Mouse (Mus musculus): Measurements from ENCODE around the gene Rcn3. TPM values are rescaled to one million over a fixed set of nuclear protein-coding genes. Genes with fewer than 3 reads are reported as not detected.
A peak's percentile ranks its signal among the peaks of the same experiment; 100 is the strongest.

The Rcn3 gene
- polyA plus RNA-seq, 1 experiment from 2014 or later: 127 TPM

DNA sequence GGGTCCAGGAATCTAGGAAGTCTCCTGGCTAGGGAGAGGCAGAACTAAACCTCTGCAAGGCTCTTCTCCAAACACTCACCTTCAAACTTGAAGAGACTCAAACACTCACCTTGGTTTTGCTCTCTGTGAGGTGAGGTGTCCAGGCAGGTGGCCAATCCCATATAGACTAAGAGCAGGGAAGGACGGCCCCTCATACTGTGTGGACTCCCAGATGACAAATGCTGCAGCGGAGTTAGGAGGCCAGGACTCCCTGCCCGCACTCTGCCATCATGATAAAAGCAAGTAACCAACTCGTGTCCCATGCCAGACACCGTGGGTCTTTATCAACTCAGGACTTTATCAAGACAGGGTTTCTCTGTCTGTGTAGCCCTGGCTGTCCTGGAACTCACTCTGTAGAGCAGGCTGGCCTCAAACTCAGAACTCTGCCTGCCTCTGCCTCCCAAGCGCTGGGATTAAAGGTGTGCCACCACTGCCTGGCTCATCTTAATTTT is 31.3 kb downstream of the Rcn3 start:
- no peak overlapping the region for H3K9ac ChIP-seq
- 94% methylated on average over 6 of the region's 6 CpGs for WGBS
- no peak overlapping the region for H3K27ac ChIP-seq (replicated peaks)
- no peak overlapping the region for H3K4me3 ChIP-seq
- H3K4me1 ChIP-seq (replicated peaks): peaks cover 38% of the 10 kb centered on the region
- 0 out of 2 replicates have a peak overlapping the region, but pooled peaks have one; percentile 62 for H3K4me2 ChIP-seq
- H3K27me3 ChIP-seq: no peaks in the 10 kb centered on the region
- no peak for ATAC-seq (ENCODE audit: low read depth)
- H3K36me3 ChIP-seq: no peaks in the 10 kb centered on the region
- H3K9me3 ChIP-seq: no peaks in the 10 kb centered on the region

DNA sequence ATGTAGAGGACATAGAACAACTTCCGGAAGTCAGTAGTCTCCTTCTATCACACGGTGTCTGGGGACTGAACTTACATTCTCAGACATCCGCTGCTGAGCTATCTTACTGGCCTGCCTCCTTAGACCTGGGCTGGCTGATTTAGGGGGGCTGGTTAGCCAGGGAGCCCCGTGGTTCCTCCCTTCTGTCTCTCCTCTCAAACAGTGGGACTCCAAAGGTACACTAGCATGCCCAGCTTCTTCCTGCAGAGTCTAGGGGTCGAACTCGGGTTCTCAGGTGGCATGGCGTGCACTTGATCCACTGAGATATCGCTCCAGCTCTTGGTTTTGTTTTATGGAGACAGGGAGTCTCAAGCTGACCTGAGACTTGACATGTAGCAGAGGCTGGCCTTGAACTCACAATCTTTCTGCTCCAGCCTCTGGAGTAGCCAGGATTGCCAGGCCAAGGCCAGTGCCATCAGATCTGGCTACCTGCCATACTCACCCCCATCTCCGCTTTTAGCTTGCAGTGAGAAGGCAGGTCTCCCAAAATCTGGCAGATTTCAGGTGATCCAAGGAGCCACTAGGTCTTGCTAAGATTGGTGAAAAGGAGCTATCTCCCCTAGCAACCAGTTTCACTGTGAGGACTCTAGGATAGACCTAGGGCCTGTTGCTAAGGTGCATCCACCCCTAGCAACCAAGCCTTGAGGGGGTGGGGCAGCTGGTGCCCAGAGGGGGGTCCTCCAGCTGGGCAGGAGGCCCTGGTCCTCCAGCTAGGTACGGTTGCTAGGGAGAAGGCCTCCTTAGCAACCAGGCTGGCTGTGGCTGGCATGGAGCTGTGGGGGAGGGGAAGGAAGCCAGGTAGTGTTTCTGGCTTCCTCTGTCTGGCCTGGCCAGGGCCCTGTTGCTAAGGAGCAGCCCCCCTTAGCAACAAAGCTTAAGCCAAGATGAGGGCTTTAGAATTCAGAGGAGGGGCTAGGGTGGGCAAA is 33.1 kb downstream of the Rcn3 start:
- H3K9ac ChIP-seq: peak overlapping the region; percentile 43; the same call in 1 of the 2 replicates
- no peak overlapping the region for H3K4me2 ChIP-seq
- H3K4me1 ChIP-seq (replicated peaks): peaks cover 33% of the 10 kb centered on the region
- H3K4me3 ChIP-seq: no peak overlapping the region
- WGBS: 79% methylated on average over 10 of the region's 10 CpGs
- H3K27ac ChIP-seq (replicated peaks): peak overlapping the region; percentile 67
- H3K9me3 ChIP-seq: no peaks in the 10 kb centered on the region
- no peak for ATAC-seq (ENCODE audit: low read depth)
- no peaks in the 10 kb centered on the region for H3K27me3 ChIP-seq
- H3K36me3 ChIP-seq: no peaks in the 10 kb centered on the region

GRCm38 (mm10) chr7:45056972-45057348 is 35.1 kb downstream of the Rcn3 start:
- Histone ChIP-seq H3K4me2 (no peak overlapping the region), H3K4me1 (replicated peaks) (peaks cover 28% of the 10 kb centered on the region), H3K27ac (replicated peaks) (no peak overlapping the region), H3K9me3 (no peaks in the 10 kb centered on the region), H3K27me3 (no peaks in the 10 kb centered on the region), H3K9ac (no peak overlapping the region), H3K4me3 (no peak overlapping the region), H3K36me3 (no peaks in the 10 kb centered on the region)
- ATAC-seq (ENCODE audit: low read depth): no peak

DNA sequence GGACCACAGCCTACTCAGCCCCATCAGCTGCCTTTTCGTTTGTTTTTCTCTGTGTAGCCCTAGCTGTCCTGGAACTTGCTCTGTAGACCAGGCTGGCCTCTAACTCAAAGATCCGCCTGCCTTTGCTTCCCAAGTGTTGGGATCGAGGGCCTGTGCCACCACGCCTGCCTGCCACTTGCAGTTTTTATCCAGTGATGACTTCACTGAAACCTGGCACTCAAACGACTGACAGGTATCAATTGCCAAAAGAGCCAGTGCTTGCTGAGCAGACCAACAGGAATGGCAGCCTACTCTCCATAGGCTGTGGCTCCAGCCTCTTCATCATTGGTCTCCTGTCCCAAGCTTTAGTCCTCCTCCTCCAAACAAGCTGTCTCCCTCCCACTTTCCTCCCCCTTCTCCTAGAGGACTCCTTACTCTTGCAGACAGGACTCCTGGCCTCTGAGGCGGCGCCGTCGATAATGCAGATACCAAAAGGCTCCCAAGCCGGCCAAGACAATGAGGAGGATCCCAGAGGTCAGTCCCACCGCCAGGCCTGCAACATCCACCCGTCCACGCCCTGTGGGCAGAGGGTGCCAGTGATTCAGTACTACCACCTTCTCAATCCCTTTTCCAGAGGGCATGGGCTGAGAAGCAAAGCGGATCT is 35.6 kb downstream of the Rcn3 start:
- no peak overlapping the region for H3K9ac ChIP-seq
- peaks cover 28% of the 10 kb centered on the region for H3K4me1 ChIP-seq (replicated peaks)
- H3K4me2 ChIP-seq: no peak overlapping the region
- no peak overlapping the region for H3K4me3 ChIP-seq
- no peak for ATAC-seq (ENCODE audit: low read depth)
- WGBS: 72% methylated on average over 14 of the region's 14 CpGs
- H3K36me3 ChIP-seq: no peaks in the 10 kb centered on the region
- H3K27ac ChIP-seq (replicated peaks): no peak overlapping the region
- no peaks in the 10 kb centered on the region for H3K9me3 ChIP-seq
- no peaks in the 10 kb centered on the region for H3K27me3 ChIP-seq

DNA sequence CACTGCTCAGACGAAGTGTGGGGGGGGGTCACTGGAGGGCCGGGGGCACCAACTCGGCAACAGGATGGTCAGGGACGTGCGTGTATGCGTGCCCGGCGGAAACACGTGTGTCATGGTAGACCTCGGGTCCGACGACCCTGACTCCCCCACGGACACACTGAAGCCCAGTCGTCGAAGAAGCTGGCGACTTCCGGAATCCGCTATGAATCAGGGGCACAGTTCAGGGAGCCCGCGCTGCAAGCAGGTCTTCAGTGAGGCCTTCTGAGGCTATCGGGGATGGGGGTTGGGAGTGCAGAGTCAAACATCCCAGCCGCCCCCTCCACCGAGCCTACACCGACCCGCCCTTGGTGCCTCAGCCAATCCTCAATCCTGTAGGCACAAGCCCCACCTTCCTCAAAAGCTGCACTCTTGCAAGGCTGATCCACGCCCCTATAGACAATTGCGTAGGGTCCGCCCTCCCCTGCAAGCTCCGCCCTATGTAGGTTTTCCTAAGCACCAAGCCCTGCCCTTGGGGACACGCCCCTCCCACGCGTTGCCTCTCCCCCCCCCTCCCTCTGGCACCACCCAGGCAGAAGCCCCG is 38.0 kb downstream of the Rcn3 start:
- H3K36me3 ChIP-seq: peaks cover 18% of the 10 kb centered on the region
- no peaks in the 10 kb centered on the region for H3K27me3 ChIP-seq
- H3K4me2 ChIP-seq: peak overlapping the region; percentile 99
- peak; percentile 91 for ATAC-seq (ENCODE audit: low read depth)
- H3K27ac ChIP-seq (replicated peaks): peak overlapping the region; percentile 100
- H3K4me1 ChIP-seq (replicated peaks): peaks cover 38% of the 10 kb centered on the region
- peak overlapping the region; percentile 89 for H3K4me3 ChIP-seq
- WGBS: under 1% methylated on average over 33 of the region's 33 CpGs
- H3K9me3 ChIP-seq: no peaks in the 10 kb centered on the region
- H3K9ac ChIP-seq: peak overlapping the region; percentile 94

- ATAC-seq (ENCODE audit: low read depth): peak; percentile 62
Observed at GRCm38 (mm10) chr7:45053117-45053930, 38.7 kb downstream of the Rcn3 start.

GRCm38 (mm10) chr7:45052862-45053116 is 39.2 kb downstream of the Rcn3 start, which contains the start of gene Prr12:
Gene Prr12, minus strand, starts transcription at chr7:45052881.
- Histone ChIP-seq H3K27me3 (no peaks in the 10 kb centered on the region), H3K4me2 (peak within 1 kb of the TSS; percentile 99), H3K4me3 (peak within 1 kb of the TSS; percentile 89), H3K27ac (replicated peaks) (peak within 1 kb of the TSS; percentile 100), H3K9ac (peak within 1 kb of the TSS; percentile 94), H3K4me1 (replicated peaks) (peaks cover 32% of the 10 kb centered on the region), H3K36me3 (peaks cover 31% of the 10 kb centered on the region), H3K9me3 (no peaks in the 10 kb centered on the region)
- WGBS: 0% methylated on average over 11 of the region's 18 CpGs
- no peak for ATAC-seq (ENCODE audit: low read depth)

More at GRCm38 (mm10) chr7:45053117-45053930, 38.7 kb downstream of the Rcn3 start:
- WGBS: under 1% methylated on average over 35 of the region's 59 CpGs
- Histone ChIP-seq H3K27ac (replicated peaks) (peak overlapping the region; percentile 100), H3K9ac (peak overlapping the region; percentile 94), H3K36me3 (peaks cover 25% of the 10 kb centered on the region), H3K9me3 (no peaks in the 10 kb centered on the region), H3K4me3 (peak overlapping the region; percentile 89), H3K4me1 (replicated peaks) (peaks cover 32% of the 10 kb centered on the region), H3K4me2 (peak overlapping the region; percentile 99), H3K27me3 (no peaks in the 10 kb centered on the region)

DNA sequence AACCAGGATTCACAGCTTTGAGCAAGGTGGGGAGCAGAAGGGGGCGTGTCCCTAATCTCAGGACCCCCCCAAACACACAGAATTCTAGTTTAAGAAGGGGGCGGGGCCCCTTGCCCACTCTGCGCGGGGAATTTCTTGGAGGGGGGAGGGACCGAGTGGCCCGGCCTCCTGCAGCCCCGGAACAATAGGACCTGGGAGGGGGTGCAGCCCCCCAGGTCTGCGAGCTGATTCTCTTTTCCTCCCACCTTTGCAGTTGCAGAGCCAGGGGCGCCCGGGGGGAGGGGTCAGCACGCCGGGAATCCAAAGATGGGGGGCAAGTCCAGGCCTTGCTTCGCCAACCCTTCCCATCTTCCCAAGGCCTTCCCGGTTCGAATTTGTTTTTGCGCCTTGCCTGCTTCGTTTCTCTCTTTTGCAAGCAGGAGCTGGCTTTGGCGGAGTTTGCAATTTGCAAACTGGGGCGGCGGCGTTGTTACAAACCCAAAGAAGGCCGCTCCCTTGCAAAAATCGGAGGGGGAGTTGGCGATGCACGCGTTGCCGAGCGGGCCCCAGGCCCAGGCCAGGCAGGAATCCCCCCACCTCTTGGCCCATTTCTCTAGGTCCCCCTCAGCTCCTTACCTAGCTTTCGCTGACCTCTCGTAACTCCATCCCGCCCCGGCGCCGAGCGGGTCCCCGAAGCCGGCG is 39.7 kb downstream of the Rcn3 start:
- Histone ChIP-seq H3K4me2 (peak overlapping the region; percentile 99), H3K36me3 (peaks cover 35% of the 10 kb centered on the region), H3K27ac (replicated peaks) (peak overlapping the region; percentile 100), H3K4me3 (peak overlapping the region; percentile 89), H3K27me3 (no peaks in the 10 kb centered on the region), H3K4me1 (replicated peaks) (peaks cover 32% of the 10 kb centered on the region), H3K9ac (peak overlapping the region; percentile 94), H3K9me3 (no peaks in the 10 kb centered on the region)
- under 1% methylated on average over 38 of the region's 38 CpGs for WGBS
- no peak for ATAC-seq (ENCODE audit: low read depth)

DNA sequence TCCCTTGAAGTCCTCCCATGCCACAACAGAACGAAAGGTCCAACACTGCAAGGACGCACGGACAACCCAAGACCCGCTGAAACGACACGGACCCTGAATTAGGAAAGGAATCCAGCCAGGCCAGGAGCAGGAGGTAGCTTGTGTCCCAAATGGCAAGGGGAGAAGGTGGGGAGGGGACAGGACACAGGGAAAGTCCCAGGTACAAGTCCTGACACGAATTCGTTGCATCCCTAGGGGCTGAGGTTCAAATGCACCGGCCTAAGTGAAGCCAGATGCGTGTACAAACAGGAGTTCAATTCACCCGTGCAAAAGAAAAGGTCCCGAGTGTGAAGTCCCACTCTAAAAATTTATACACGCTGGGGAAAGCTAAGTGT is 40.4 kb downstream of the Rcn3 start:
- H3K36me3 ChIP-seq: peaks cover 43% of the 10 kb centered on the region

DNA sequence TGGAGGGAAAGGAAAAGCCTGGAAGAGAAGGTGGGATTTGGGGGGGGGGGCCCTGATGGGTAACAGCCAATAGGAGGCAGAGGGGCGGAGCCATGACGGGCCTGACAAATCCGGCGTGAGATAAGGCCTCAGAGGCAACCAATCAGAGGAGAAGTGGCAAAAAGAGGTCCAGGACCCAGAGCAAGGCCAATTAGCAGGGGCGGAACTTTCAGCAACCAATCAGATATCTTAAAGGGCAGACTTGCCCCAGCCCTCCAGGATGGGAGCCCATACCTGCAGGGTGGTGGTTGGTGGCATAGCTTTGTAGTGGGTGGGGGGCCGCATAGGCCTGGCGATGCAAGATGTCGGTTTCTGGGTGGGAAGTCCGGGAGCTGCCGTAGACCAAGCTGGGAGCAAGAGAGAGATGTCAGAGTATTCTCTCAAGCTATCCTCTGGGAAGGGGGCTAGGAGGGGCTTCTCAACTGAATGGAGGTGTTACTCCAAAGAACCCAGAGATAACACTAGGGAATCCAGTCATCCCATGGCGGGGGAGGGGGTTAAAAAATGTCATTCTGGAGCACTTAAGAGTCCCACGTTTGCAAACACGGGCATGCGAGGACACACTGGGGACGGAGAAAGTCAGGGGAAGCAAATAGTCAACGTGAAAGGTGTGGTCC is 40.9 kb downstream of the Rcn3 start:
- H3K9me3 ChIP-seq: no peaks in the 10 kb centered on the region
- peaks cover 32% of the 10 kb centered on the region for H3K4me1 ChIP-seq (replicated peaks)
- H3K27me3 ChIP-seq: no peaks in the 10 kb centered on the region
- peaks cover 48% of the 10 kb centered on the region for H3K36me3 ChIP-seq
- WGBS: 4% methylated on average over 15 of the region's 16 CpGs
- peak overlapping the region; percentile 100 for H3K27ac ChIP-seq (replicated peaks)
- ATAC-seq (ENCODE audit: low read depth): peak; percentile 41
- peak overlapping the region; percentile 99 for H3K4me2 ChIP-seq
- peak overlapping the region; percentile 89 for H3K4me3 ChIP-seq
- peak overlapping the region; percentile 94 for H3K9ac ChIP-seq

More for the DNA sequence above, 40.4 kb downstream of the Rcn3 start:
- 4% methylated on average over 13 of the region's 13 CpGs for WGBS
- peak overlapping the region; percentile 100 for H3K27ac ChIP-seq (replicated peaks)
- peak overlapping the region; percentile 89 for H3K4me3 ChIP-seq
- ATAC-seq (ENCODE audit: low read depth): no peak
- peaks cover 32% of the 10 kb centered on the region for H3K4me1 ChIP-seq (replicated peaks)
- peak overlapping the region; percentile 94 for H3K9ac ChIP-seq
- H3K27me3 ChIP-seq: no peaks in the 10 kb centered on the region
- H3K4me2 ChIP-seq: peak overlapping the region; percentile 99
- no peaks in the 10 kb centered on the region for H3K9me3 ChIP-seq

All from neural tube, embryonic 13.5 days (tissue).